Mouse (Mus musculus) limb, embryonic 15.5 days (tissue): Measurements from ENCODE around the gene Tmem254c. TPM values are rescaled to one million over a fixed set of nuclear protein-coding genes. Genes with fewer than 3 reads are reported as not detected.
"Not testable (repeated sequence)": the region's sequence is repeated elsewhere in the genome, so short reads cannot be mapped to it uniquely, and the experiment has no call there.

ENCODE experiments used
- ATAC-seq: fragments of 200-750 bp; cut with Nextera tagmentation; 2 replicates; pipeline ENCODE4 v1.8.0; 2017; ENCODE audit warnings: low read depth, moderate TSS enrichment; ENCODE audit not compliant: insufficient number of reproducible peaks, low FRiP score, low TSS enrichment
- H3K27ac ChIP-seq: fragments of 300-500 bp; sonication (generic); 2 replicates; pipeline ENCODE4 v1.5.1; 2015; ENCODE audit warnings: moderate library complexity, mild to moderate bottlenecking, inconsistent platforms
- H3K27me3 ChIP-seq: fragments of 300-500 bp; sonication (generic); 2 replicates; pipeline ENCODE4 v1.6.1; 2015; ENCODE audit warnings: inconsistent platforms
- H3K36me3 ChIP-seq: fragments of 300-500 bp; sonication (generic); 2 replicates; pipeline ENCODE4 v1.6.1; 2015; ENCODE audit warnings: inconsistent platforms
- H3K4me1 ChIP-seq: fragments of 300-500 bp; sonication (generic); 2 replicates; pipeline ENCODE4 v1.6.1; 2015; ENCODE audit warnings: inconsistent platforms
- H3K4me2 ChIP-seq: fragments of 300-500 bp; sonication (generic); 2 replicates; pipeline ENCODE4 v1.6.1; 2015; ENCODE audit warnings: mild to moderate bottlenecking, inconsistent platforms
- H3K4me3 ChIP-seq: fragments of 300-500 bp; sonication (generic); 2 replicates; pipeline ENCODE4 v1.5.1; 2015; ENCODE audit warnings: mild to moderate bottlenecking, inconsistent platforms
- H3K9ac ChIP-seq: fragments of 300-500 bp; sonication (generic); 2 replicates; pipeline ENCODE4 v1.6.1; 2015; ENCODE audit warnings: inconsistent platforms
- H3K9me3 ChIP-seq: fragments of 300-500 bp; sonication (generic); 2 replicates; pipeline ENCODE4 v1.6.1; 2016; ENCODE audit warnings: inconsistent platforms
- WGBS: fragments of 180-500 bp; shearing (Covaris S2); methylation state at CpG from one replicate; pipeline ENCODE4 v1.1.7; 2015; 5-methylcytosine and 5-hydroxymethylcytosine counted together
- polyA plus RNA-seq: library from polyadenylated mRNA; unstranded; fragments of >200 nt; fragmentation: Nextera tagmentation; extraction: Ambion mirVana; gene quantifications from 2 replicates; pipeline ENCODE4 v1.2.1, GENCODE M21; 2015

The Tmem254c gene
- polyA plus RNA-seq, 1 experiment from 2014 or later = 55.0 TPM

- not testable (repeated sequence) for ATAC-seq, H3K4me2 ChIP-seq, H3K36me3 ChIP-seq, H3K4me1 ChIP-seq, H3K9ac ChIP-seq, H3K27me3 ChIP-seq, H3K4me3 ChIP-seq, H3K27ac ChIP-seq, H3K9me3 ChIP-seq
- no CpG with 5 or more reads among the region's 6 CpGs for WGBS
These were observed 31.7 kb downstream of the Tmem254c start for GRCm38 (mm10) chr14:26035439-26035838.

GRCm38 (mm10) chr14:26034364-26034763, 32.8 kb downstream of the Tmem254c start:
- not testable (repeated sequence) for H3K9ac ChIP-seq, H3K9me3 ChIP-seq, H3K4me1 ChIP-seq, H3K27me3 ChIP-seq, H3K27ac ChIP-seq, ATAC-seq, H3K4me3 ChIP-seq, H3K4me2 ChIP-seq, H3K36me3 ChIP-seq
- WGBS = no CpG with 5 or more reads among the region's 3 CpGs

GRCm38 (mm10) chr14:26025653-26026052, 41.5 kb downstream of the Tmem254c start:
- H3K4me2 ChIP-seq, H3K4me3 ChIP-seq, H3K27me3 ChIP-seq, H3K27ac ChIP-seq, H3K9ac ChIP-seq, H3K9me3 ChIP-seq, H3K36me3 ChIP-seq, ATAC-seq, H3K4me1 ChIP-seq: not testable (repeated sequence)
- no CpG with 5 or more reads among the region's 12 CpGs for WGBS

- not testable (repeated sequence) for ATAC-seq, H3K27me3 ChIP-seq, H3K9ac ChIP-seq, H3K4me2 ChIP-seq, H3K27ac ChIP-seq, H3K9me3 ChIP-seq, H3K36me3 ChIP-seq, H3K4me1 ChIP-seq, H3K4me3 ChIP-seq
- WGBS = no CpG with 5 or more reads among the region's 6 CpGs
These were observed 44.3 kb downstream of the Tmem254c start for GRCm38 (mm10) chr14:26022831-26023230.

- H3K9me3 ChIP-seq, H3K9ac ChIP-seq, H3K36me3 ChIP-seq, H3K27me3 ChIP-seq, H3K4me1 ChIP-seq, H3K4me3 ChIP-seq, H3K27ac ChIP-seq, ATAC-seq, H3K4me2 ChIP-seq: not testable (repeated sequence)
- WGBS = no CpG with 5 or more reads among the region's 9 CpGs
These were observed 45.6 kb downstream of the Tmem254c start for GRCm38 (mm10) chr14:26021555-26021954.

GRCm38 (mm10) chr14:26016414-26016813, 50.7 kb downstream of the Tmem254c start:
- H3K36me3 ChIP-seq, H3K4me2 ChIP-seq, H3K4me1 ChIP-seq, H3K27ac ChIP-seq, H3K4me3 ChIP-seq, H3K9me3 ChIP-seq, H3K27me3 ChIP-seq, ATAC-seq, H3K9ac ChIP-seq: not testable (repeated sequence)
- no CpG with 5 or more reads among the region's 7 CpGs for WGBS

Other genes starting within 250 kb of the Tmem254c start
- 20.9 and 28.6 TPM in 2 replicates for gene Anxa11, start 225.2 kb downstream of the Tmem254c start, polyA plus RNA-seq
- gene Plac9a, start 164.3 kb downstream of the Tmem254c start, polyA plus RNA-seq = 2.5 TPM in 1 of 2 replicates, not detected in the other
- 2.9 and 4.2 TPM in 2 replicates for gene Tmem254a, start 139.7 kb downstream of the Tmem254c start, polyA plus RNA-seq
- not detected in 2 replicates for gene Cphx1, start 129.1 kb downstream of the Tmem254c start, polyA plus RNA-seq
- 0.88 and 2.6 TPM in 2 replicates for gene Duxbl1, start 88.8 kb downstream of the Tmem254c start, polyA plus RNA-seq
- 52.7 and 64.5 TPM in 2 replicates for gene Gm9780, start 24.6 kb downstream of the Tmem254c start, polyA plus RNA-seq
- not detected in 2 replicates for gene Cphx2, start 14.2 kb upstream of the Tmem254c start, polyA plus RNA-seq
- not detected in 2 replicates for gene Cphx3, start 14.9 kb upstream of the Tmem254c start, polyA plus RNA-seq
- gene Duxbl2, start 51.0 kb upstream of the Tmem254c start, polyA plus RNA-seq = not detected in 2 replicates
- 44.3 and 52.3 TPM in 2 replicates for gene Plac9b, start 115.1 kb upstream of the Tmem254c start, polyA plus RNA-seq
- 42.3 and 46.1 TPM in 2 replicates for gene Tmem254b, start 139.7 kb upstream of the Tmem254c start, polyA plus RNA-seq
- 0.26 and 2.3 TPM in 2 replicates for gene Duxbl3, start 190.6 kb upstream of the Tmem254c start, polyA plus RNA-seq